Mouse (Mus musculus): Measurements from ENCODE around the gene Mrpl55.
"Not testable (repeated sequence)": the region's sequence is repeated elsewhere in the genome, so short reads cannot be mapped to it uniquely, and the experiment has no call there.

The Mrpl55 gene

GRCm38 (mm10) chr11:59192059-59192386 lies 10.3 kb upstream of the Mrpl55 start, which contains the start of gene Guk1:
Gene Guk1, minus strand, starts transcription at chr11:59192212.
- DNase-seq: no peak

- no peak for DNase-seq
These were observed 6.1 kb upstream of the Mrpl55 start for GRCm38 (mm10) chr11:59196230-59196629.

GRCm38 (mm10) chr11:59201216-59202002 lies 877 bp upstream of the Mrpl55 start:
- DNase-seq: no peak

- DNase-seq: peak; percentile 95
These were observed 6.0 kb downstream of the Mrpl55 start, which contains the start of gene 2310033P09Rik for GRCm38 (mm10) chr11:59208153-59208831. Gene 2310033P09Rik, plus strand, starts transcription at chr11:59208321.

- peak; percentile 83 for DNase-seq
These were observed 6.7 kb downstream of the Mrpl55 start for GRCm38 (mm10) chr11:59209003-59209441.

GRCm38 (mm10) chr11:59209580-59209979 lies 7.3 kb downstream of the Mrpl55 start:
- no peak for DNase-seq

- no peak for DNase-seq
These were observed 7.7 kb downstream of the Mrpl55 start for GRCm38 (mm10) chr11:59210020-59210419.

GRCm38 (mm10) chr11:59211561-59211960 lies 9.3 kb downstream of the Mrpl55 start:
- not testable (repeated sequence) for DNase-seq

- not testable (repeated sequence) for DNase-seq
These were observed 10.0 kb downstream of the Mrpl55 start for GRCm38 (mm10) chr11:59212320-59212719.

GRCm38 (mm10) chr11:59212892-59213494 lies 10.7 kb downstream of the Mrpl55 start:
- no peak for DNase-seq

- no peak for DNase-seq
These were observed 14.7 kb downstream of the Mrpl55 start for GRCm38 (mm10) chr11:59216955-59217354.

GRCm38 (mm10) chr11:59218389-59218998 lies 16.2 kb downstream of the Mrpl55 start:
- no peak for DNase-seq

GRCm38 (mm10) chr11:59219064-59219463 lies 16.8 kb downstream of the Mrpl55 start:
- peak; percentile 60 for DNase-seq

GRCm38 (mm10) chr11:59221604-59222003 lies 19.3 kb downstream of the Mrpl55 start:
- DNase-seq: no peak

GRCm38 (mm10) chr11:59222306-59222705 lies 20.0 kb downstream of the Mrpl55 start:
- no peak for DNase-seq

GRCm38 (mm10) chr11:59224025-59224424 lies 21.7 kb downstream of the Mrpl55 start:
- no peak for DNase-seq

GRCm38 (mm10) chr11:59224470-59224869 lies 22.2 kb downstream of the Mrpl55 start:
- no peak for DNase-seq

- DNase-seq: no peak
These were observed 22.9 kb downstream of the Mrpl55 start for GRCm38 (mm10) chr11:59225167-59225566.

GRCm38 (mm10) chr11:59226251-59226650 lies 24.0 kb downstream of the Mrpl55 start:
- DNase-seq: no peak

- DNase-seq: peak; percentile 21
These were observed 24.7 kb downstream of the Mrpl55 start for GRCm38 (mm10) chr11:59226787-59227603.

- DNase-seq: no peak
These were observed 25.4 kb downstream of the Mrpl55 start for GRCm38 (mm10) chr11:59227604-59228121.

Data from liver (tissue).